Mouse (Mus musculus) urinary bladder, postnatal 4 days (tissue): Measurements from ENCODE around the gene Exosc7.

ENCODE experiments used
- DNase-seq, 2 experiments: peaks; one replicate each; pipeline ENCODE4 v3.0.0; 2021 to 2022; ENCODE audit warnings: low spot score in 2 of 2

Exosc7 gene

DNA sequence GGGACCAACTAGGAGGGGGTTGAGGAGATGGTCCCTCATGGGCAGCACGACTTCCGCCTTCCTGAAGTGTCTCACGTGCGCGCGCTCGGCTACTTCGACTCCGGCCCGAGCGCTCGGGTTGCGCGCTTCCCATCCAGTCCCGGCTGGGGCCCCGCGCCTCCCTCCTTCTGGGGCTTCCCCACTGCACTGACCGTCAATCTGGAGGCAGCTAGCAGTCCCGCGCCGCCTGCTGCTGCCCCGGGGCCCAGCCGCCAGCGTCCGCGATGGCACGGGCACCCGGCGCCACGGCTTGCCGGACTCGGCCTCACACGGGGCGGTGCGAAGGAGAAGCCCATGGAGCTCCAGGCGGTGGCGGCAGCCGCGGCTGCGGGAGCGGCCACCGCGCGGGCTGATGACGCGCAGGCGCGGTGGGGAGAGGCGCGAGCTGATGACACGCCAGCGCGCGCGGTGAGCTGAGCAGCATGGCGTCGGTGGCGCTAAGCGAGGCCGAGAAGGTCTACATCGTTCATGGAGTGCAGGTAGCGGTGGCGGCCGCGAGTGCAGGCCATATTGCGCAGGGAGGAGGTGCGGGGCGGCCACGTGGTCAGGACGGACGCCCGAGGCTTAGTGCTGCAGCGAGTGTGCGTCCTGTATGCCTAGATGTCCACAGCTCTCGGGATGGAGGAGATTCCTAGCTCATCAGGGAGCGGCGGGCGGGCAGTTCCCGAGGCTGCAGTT, at the start of gene Exosc7, which contains the start of gene Zdhhc3:
Exosc7 (plus strand) TSS at position 411 of the 717 bp plus-strand sequence.
Zdhhc3 (minus strand) TSS at position 401 of the 717 bp plus-strand sequence.
- DNase-seq, result peak; percentile 84 to 85

GRCm38 (mm10) chr9:123079149-123079548, 33.9 kb upstream of the Exosc7 start:
- DNase-seq, result no peak

DNA sequence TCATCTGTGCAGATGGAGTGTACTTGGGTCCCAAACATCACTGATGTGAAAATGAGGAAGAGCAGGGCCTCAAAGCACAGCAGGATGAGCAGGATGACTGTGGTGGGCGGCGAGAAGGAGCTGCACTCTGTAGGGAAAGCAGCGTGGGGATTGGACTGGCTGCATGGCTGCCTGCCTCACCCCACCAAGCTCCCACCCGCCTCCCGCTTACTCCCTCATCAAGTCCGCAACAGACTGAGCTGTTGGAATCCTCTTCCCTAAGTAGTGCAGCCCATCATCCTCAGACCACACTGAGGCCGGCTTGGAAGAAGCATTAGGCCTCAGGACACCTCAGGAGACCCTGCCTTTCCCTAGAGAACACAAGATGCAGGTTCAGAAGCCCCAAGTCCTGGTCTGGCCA, 32.7 kb upstream of the Exosc7 start:
- no peak for DNase-seq

DNA sequence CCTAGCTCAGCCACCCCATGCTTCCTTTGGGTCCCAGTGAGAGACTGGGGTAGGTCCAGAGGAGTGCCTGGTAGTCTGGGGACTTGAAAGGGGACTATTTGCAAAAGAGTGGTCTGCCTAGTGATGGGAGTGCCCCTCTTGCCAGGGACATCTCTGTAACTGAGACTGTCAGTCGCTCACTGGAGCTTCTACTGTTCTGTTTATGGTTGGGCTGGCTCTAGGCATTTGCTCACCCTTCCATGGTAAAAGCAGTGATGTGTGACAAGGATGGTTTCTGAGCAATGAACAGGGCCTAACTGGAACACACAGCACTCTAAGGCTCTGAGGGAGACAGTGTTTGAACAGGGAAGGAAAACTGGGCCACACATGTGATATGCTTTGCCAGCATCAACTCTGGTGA, 32.2 kb upstream of the Exosc7 start:
- no peak for DNase-seq

- DNase-seq, result no peak
Observed at GRCm38 (mm10) chr9:123085373-123085772, 27.6 kb upstream of the Exosc7 start.

- DNase-seq, result no peak
Observed at GRCm38 (mm10) chr9:123087558-123087957, 25.5 kb upstream of the Exosc7 start.

DNA sequence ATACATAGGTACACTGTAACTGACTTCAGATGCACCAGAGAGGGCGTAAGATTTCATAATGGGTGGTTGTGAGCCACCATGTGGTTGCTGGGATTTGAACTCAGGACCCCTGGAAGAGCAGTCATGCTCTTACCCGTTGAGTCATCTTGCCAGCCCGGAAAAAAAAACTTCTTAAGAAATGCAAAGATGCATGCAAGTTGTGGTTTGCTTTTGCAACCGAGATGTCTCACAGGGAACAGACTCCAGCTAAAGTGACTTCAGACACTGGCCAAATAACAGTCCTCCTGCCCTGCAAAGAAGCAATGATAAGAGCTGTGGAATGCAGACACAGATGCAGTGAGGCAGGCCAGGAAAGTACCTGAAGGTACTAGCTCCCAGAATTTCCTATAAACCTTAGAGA, 22.2 kb upstream of the Exosc7 start:
- DNase-seq, result no peak

GRCm38 (mm10) chr9:123099631-123100455, 13.2 kb upstream of the Exosc7 start:
- DNase-seq, result no peak

DNA sequence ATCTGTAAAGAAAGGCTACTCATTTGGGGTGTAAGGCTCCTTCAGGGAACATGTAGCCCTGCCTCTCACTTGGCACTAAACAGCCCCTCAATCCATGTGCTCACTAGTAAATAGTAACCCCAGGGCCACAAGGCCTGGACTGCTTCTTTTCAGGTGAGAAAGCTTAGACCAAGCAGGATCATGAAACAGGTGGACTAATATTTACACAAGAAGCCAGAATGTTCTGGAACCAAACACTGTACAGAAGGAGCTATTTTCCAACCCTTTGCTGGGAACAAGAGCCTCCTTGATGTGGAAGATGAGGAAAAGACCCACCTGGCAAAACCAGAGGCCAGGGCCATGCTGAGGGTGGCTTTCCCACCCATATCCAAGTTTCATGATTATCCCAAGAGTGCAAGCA, 9.6 kb upstream of the Exosc7 start:
- no peak for DNase-seq

DNA sequence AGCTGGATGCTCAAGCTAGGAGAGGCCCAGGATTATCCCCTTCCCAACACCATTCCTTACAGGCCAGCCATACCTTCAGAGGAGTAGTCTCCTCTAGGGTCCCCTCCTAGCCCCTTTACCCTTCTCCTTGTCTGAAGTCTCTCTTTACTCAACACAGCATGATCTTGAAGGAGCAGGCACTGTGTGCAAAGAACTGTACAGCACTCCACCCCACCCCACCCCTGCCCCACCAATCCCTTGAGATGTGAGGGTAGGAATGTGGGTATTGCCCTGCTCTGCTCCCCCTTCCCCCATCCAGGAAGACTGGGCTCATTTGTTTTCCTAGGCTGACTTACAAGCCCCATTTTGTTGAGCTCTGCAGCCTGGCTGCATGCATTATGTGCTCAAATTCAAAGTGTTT, 8.7 kb upstream of the Exosc7 start:
- DNase-seq, result no peak

DNA sequence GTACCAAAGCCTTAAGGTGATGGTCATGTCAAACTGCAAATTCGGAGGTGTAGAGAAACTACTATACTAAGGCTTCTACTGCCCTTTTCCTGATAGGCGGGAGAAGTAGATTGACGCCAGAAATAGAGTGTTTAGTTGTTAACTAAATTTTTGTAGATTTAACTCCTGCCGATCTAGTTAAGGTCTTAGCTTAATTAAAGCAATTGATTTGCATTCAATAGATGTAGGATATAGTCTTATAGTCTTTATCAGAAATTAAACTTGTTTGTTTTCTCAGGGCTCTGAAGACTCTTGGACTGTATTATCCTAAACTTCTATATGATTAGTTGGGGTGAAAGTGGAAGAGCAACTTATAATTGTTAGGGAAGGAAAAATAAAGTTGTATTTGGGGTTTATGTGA, 5.8 kb upstream of the Exosc7 start:
- no peak for DNase-seq

DNA sequence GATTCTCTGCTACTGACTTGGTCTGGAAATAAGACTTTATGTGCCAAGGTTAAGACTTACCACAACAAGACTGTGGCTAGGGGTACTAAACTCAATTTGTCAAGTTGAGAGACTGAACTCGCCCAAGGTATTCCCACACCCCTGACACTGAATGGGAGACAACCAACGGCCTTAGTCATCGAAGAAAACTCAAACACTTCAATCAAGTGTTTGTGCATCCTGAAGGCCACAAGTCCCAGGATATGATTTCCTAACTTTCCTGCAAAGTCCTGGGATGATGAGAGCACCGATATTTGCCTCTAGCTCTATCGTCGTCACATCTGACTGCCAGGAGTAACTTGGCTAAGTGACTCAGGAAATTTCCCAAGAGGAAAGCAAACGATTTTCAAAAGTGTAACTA, 3.8 kb upstream of the Exosc7 start:
- DNase-seq, result no peak

- no peak for DNase-seq
Observed at GRCm38 (mm10) chr9:123111751-123112221, 1.2 kb upstream of the Exosc7 start.

- DNase-seq, result no peak
Observed at GRCm38 (mm10) chr9:123113931-123114330, 916 bp downstream of the Exosc7 start.

DNA sequence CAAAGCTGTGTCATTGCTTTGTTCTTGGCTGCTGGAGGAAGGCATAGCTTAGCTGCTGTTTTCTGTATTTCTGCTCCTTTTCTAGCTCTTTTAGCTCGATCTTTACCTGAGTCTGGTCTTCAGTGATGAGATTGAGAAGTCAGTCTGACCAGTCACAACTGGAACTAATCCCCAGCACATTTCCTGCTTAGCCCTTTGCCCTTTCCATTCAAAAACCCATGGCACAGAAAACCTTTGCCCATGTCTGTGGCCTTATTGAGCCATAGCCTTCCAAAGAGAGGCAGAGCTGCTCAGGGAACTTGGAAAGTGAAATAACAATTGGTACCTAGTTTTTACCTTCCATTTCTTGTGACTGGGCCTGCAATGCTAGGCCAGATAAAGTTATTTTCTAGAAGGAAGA, 2.6 kb downstream of the Exosc7 start:
- no peak for DNase-seq

DNA sequence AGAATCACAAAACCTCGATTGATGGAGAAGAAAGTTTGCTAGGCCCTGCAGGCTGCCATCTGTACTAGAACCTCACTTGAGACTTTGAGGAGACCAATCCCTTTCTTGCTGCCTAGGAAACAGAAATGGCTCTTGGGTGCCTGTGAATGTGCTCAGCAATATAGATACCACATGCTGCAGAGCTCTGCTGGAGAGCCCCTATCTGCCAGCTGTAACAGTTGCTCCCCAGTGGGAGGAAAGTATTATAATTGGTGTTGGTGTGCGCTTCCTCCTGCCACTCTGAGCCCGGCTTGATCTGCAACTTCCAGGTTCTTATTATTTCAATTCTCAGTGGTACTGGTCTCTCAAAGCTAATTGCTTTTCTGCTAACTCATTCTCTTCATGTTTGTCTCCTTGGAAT, 10.0 kb downstream of the Exosc7 start:
- no peak for DNase-seq

- no peak for DNase-seq
Observed at GRCm38 (mm10) chr9:123123571-123124412, 10.8 kb downstream of the Exosc7 start.

DNA sequence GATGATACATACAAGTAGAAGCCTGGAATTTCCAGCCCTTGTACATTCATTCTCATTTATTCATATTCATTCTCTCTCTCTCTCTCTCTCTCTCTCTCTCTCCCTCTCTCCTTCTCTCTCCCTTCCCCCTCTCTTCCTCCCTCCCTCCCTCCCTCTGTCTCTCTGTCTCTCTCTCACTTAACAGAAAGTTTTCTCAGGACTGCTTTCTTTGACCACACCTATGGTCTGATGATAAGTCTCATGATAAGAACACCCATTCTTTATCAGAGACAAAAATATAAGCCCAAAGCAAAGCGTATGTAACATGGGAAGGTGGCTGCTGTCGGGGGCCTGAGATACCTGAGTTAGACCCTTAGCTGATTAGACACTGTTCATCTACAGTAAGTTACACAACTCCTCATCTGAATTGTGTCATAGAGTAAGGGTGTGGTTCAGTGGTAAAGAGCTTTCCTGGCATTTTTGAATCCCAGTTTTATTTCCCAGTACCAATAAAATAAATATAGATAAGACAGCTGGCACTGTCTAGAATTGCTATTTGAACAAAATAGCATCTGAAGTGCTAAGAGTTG, 11.5 kb downstream of the Exosc7 start:
- DNase-seq, result no peak

- no peak for DNase-seq
Observed at GRCm38 (mm10) chr9:123127663-123128062, 14.6 kb downstream of the Exosc7 start.

DNA sequence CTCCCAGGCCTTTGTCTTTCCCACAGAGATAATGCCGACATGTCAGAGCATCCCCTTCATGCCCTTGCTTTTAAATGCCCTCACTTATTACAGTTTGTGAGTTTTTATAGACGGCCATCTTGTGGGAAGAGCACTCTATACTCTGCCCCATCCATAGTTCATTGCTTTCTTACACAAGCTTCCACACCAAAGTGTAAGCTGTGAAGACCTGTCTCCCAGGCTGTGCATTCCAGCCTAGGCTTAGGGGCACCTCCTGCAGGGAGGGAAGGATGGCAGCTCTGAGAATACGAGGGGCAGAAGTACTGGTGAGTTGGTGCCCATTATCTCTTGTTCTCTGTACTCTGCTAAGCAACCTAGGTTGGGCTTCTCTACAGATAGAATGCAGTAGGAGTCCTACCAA, 20.0 kb downstream of the Exosc7 start:
- DNase-seq, result no peak

DNA sequence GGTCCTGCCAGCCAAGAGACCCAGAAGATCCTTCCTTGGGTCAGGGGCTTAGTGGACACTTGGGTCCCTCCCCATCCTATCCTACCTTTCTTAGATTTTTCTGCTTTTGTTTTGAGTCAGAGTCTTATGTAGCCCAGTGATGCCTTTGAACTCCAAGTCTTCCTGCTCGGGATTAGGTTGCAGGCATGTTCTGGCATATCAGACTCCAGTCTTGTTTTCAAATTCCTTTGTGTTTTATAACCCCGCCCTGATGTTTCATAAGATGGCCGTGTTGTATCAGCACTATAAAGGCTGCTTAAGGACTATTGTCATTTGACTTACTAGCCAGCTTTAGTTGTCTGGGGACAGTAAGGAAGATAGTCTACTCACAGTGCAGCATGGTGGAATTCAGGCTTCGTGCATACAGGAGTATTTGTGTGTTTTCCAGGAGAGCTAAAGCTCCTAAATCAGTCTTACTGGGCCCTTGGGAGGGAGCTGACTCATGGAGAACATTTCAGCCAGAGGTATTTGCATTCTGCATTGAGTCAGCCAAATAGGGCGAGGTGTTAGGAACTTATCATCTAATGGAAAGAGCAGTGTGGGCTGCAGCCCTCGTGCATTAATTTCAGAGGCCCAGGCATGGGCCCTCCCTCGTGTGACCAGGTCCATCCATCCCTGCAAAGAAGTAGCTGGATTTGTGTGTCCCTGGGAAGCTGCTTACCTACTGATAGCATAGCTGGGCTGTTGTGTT, 24.1 kb downstream of the Exosc7 start:
- DNase-seq, result no peak
